Mouse (Mus musculus) cerebellum, adult 18-20 months (tissue): ENCODE measurements around the gene 2900011O08Rik.
"Not testable (repeated sequence)": the region's sequence is repeated elsewhere in the genome, so short reads cannot be mapped to it uniquely, and the experiment has no call there.

Experiments used
- DNase-seq, 2 experiments: peaks; one replicate each; pipeline ENCODE4 v3.0.0; 2021

2900011O08Rik gene

DNA sequence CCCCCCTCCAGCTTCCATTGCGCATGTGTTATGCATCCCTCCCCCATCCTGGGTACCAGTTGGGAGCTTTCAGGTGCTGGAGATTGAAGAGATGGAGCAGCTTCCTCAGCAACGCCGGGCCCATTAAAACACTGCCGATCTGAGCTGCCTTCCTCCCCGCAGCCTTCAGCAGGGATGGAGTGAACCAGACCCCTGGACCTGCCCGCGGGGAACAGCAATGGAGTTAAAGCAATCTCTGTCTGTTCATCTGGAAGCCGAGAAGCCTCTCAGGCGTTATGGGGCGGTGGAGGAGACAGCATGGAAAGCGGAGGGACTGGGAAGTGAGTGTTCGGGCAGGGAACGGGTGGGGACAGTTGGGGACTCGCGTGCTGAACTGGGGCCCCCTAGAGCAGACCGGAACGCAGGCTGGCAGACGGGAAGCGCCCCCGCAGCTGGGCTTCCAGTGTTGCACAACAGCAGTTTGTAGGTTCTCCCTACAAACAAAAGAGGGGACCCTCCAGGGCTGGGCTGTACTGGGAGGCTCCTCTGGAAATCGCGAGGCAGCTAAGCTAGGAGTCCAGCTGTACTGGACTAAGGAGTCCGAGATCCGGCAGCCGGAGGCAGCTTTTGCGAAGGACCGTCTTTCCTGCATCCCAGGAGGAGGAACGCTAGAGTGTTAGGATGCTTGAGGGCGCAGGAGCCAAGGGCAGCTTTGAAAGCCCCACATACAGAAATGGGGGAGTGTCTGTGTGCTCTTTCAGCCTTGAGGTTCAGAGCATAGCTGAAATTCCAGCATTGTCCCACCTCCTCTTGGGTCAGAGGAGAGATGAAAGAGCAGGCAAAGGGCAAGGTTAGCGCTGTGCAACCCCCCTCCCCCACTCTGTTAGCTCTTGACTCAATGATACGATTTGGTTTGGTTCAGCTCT is at the start of gene 2900011O08Rik, which contains the start of gene Ifitm7:
TSS of gene 2900011O08Rik (plus strand) at position 31 of the 905 bp plus-strand sequence.
TSS of gene Ifitm7 (minus strand) at position 315 of the 905 bp plus-strand sequence.
- peak; percentile 75 to 76 for DNase-seq

DNA sequence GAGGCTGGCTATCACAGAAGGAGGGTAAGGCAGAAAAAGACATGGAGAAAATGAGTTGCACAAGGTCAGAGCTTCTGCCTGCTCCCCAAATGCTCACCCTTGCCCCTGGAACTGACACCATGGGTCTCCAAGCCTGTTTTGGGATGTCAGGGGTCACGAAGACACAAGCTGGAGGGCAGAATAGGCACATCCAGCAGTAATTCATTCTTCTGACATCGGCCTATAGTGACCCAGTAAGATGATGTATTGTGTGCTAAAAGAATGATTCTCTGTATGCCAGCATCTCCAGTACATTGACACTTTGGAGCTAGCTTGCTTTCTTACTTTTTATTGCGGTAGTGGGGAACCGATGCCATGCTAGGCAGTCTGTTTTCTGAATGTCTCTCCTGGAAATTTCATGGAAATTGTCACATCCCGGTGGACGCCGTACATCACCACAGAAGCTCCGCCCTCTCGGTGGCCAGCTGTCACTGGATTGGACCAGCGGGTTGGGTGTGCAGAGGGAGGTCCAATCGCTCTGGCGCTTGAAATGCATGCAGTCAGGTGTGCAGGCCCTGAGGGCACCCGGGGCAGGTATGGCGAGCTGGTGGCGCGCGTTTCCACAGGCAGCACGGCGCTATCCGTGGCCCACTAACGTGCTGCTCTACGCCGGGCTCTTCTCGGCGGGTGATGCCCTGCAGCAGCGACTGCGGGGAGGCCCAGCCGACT is 46.1 kb upstream of the 2900011O08Rik start:
- peak; percentile 90 to 97 for DNase-seq

DNA sequence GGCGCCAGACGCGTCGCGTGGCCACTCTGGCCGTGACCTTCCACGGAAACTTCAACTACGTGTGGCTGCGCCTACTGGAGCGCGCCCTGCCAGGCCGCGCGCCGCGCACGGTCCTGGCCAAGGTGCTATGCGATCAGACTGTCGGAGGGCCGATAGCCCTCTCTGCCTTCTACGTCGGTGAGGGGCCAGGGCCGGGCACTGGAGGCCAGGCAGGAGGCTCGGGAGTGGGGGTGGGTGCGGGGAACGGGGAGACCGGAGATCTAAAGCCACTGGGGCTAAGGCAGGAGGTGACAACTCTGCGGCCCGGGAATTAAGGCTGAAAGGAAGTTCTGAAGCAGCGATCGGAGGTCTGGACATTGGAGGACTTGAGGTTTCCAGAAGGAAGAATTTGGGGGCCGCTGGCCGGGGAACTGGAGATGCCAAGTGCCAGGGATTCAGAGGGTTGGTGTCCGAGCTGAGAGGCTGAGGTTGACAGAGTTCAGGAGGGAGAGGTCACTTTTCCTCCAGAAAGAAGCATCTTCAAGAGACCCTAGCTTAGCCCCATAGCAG is 45.5 kb upstream of the 2900011O08Rik start:
- no peak for DNase-seq

DNA sequence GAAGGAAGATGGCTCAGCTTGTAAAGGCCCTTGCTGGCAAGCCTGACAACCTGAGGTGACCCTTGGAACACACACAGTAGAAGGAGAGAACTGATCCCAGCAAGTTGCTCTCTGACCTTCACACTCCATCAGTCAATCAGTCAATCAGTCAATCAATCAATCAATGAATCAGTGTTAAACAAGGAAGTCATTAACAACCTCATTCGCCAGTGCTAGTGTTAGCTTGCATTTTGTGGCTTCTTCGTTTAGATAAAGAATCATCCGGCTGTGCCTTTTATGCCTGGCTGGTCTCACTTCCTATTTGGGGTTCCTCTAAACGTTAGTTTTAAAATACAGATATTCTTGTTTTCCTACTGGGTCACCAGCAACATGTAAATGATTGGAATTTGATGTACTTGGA is 42.2 kb upstream of the 2900011O08Rik start:
- no peak for DNase-seq

DNA sequence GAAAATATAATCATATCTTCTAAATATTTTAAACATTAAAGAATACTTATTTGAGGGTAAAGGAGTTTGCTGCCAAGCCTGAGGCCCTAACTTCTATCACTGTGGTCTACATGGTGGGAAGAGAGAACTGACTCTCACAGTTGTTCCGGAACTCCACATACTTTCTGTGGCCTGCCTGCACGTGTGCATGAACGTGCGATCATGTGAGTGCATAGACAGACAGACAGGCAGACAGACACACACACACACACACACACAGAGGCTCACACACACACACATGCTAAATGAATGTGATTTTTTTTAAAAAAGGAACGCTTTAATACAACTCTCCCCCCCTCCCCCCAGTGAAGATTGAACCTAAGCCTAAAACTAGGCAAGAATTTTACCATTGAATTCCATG is 41.7 kb upstream of the 2900011O08Rik start:
- no peak for DNase-seq

DNA sequence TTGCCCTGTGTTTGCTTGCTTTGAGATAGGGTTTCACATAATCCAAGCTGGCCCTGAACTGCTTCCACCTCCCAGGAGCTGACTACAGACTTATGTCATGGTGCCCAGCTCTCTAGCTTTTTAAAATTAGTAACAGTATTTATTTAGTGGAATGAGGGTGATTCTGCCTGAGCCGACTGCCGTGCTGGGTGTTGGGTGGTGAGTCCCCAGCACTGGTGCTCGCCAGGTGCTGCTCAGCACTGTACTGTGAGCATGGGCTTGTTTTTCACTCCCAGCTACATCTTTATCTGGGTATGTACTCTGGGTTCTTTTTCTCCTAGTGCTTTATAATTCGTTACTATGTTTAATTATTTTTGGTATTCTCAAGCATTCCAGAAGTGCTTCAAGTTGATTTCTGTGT is 41.3 kb upstream of the 2900011O08Rik start:
- no peak for DNase-seq

DNA sequence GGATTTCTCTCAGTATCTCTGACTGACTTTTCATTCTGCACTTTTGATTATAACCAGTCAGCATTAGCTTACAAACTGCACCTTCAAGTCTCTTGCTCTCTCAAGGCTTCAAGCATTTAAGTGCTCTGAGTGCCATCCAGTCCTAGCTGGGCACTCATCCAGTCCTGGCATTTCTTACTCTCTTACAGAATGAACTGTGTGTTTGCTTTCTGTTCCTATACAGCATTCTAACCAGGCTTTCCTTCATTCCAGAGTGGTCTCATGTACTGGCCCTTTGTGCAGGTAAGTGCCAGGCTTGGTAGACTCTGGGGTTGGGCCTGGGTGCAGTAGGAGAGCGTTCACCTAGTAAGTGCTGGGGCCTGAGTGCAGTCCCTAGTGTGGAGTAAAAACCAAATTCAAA is 40.1 kb upstream of the 2900011O08Rik start:
- DNase-seq = no peak

DNA sequence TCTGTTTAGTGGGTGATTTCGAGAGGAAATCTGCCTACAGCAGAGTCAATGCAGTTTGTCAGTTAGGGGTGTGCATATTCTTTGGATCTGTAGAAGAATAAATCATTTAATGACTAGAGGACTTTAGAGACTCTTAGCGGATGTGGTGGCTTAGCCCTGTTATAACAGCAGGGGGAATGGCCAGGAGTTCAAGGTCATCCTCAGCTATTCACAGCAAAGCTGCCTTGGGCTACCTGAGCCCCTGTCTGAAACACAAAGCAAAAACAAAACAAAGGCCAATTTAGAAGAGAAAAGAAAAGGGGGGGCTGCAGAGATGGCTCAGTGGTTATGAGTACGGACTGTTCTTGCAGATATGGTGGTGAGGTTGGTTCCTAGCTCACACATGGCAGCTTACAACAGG is 35.2 kb upstream of the 2900011O08Rik start:
- no peak for DNase-seq

DNA sequence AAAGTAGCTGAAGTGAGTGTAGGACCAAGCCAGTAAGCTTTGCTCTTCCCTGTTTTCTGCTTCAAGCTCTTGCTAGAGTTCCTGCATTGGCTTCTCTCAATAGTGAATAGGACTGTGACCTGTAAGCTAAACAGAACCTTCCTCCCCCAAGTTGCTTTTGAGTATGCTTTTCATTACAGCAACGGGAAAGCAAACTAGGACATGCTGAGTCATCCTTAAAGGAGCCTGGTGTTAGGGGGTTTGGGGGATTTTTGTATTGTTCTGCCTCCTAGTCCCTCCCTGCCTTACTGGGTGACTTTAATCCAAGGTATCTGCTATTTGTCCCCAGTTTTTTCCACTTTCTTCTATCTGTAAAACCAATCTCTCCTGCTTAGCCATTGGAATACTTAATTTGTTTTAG is 24.4 kb upstream of the 2900011O08Rik start:
- no peak for DNase-seq

DNA sequence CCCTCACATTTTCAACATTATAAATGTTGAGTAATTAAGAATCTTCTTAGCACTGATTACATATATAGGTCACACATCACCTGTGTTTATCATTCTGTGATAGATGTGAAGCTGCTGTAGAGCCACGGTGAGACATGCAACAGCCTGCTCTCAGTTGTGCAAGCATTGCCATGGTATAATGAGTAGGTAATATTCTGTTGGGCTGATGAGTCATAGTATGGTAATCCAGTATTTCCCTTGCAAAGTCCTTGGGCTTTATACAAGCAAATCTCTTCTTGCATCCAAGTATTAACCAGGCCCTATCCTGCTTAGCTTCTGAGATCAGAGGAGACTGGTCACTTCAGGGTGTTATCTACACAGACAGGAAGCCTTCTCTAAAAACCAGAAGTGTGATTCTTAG is 17.3 kb upstream of the 2900011O08Rik start:
- DNase-seq = no peak

DNA sequence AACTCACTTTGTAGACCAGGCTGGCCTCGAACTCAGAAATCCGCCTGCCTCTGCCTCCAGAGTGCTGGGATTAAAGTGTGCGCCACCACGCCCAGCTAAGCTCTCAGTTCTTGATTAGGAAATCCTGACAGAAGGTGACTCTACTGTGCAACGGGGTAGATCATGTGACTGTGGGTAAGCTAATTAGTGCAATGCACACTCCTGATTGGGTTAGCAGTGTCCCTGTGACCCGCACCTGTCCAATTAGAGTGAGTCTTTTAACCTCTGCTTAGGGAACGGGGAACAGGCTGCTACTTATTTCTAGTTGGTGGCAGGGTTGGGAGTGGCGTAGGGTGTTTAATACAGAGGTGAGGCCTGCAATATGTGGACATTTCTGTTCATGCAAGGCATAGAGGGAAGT is 14.4 kb upstream of the 2900011O08Rik start:
- DNase-seq = no peak

DNA sequence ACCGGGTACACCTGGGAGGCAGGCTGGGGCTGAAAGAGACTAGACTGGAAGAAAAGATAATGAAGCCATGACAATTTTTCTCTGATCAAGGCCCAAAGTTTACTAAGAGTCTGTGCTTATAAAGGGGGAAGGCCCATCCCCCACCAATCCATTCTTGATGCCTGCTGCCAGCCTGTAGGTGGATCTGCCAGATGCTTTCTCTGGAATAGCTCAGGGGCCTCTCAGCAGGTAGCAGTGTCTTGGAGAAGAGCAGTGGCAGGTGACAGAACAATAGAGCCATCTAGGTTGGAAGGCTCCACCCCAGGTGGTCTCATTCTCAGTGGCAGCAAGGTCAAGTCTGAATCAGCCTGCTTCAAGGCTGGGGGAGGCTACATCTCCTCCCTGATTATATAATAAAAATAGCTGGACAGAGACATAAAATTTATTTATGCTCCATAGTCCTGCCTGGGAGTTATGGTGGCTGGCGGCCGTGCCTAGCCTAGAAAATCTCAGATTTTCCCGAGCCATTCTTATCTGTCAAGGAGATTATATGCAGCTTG is 10.0 kb upstream of the 2900011O08Rik start:
- not testable (repeated sequence) for DNase-seq

DNA sequence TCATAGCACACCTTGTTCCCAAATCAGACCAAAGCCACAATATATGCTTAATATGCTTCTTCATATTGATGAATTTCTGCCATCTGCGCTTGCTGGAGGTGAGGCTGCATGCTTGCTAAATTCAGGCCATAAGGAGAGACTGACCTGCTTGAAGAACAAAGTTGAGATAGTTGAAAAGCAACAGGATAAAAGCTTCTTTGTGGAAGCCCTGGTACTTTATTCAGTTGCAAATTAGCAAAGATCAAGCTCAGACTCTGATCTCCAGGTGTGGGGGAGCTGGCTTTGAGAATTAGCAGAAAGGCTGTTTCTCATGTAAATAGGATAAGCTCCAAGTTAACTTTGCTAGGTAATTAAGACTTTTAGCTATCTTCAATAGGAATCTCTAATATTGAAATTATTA is 9.4 kb upstream of the 2900011O08Rik start:
- DNase-seq = not testable (repeated sequence)

DNA sequence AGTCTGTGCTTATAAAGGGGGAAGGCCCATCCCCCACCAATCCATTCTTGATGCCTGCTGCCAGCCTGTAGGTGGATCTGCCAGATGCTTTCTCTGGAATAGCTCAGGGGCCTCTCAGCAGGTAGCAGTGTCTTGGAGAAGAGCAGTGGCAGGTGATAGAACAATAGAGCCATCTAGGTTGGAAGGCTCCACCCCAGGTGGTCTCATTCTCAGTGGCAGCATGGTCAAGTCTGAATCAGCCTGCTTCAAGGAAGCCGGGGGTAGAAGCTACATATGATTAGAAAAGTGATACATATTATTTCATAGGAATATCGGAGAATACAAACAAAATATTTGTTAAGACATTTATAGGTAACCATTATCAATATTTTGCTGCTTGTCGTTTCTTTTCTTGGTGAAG is 4.7 kb upstream of the 2900011O08Rik start:
- DNase-seq = not testable (repeated sequence)

DNA sequence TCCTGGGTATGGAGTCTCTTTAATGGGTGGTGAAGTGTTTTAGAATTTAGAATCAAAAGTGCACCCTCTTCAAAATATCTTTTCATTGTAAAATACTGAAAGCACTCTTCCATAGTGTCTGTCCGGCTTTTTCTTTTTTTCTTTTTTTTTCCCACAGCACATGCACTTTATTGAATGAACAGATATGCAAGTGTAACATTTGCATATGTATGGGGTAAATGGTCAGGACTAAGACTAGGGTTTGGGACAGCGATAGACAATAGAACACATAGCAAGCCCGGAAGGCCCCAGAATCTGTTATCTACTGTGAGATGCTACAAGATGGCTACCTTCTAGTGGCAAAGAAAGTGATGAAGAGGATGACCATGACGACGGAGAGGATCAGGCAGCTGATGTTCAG is 3.2 kb upstream of the 2900011O08Rik start:
- no peak for DNase-seq

DNA sequence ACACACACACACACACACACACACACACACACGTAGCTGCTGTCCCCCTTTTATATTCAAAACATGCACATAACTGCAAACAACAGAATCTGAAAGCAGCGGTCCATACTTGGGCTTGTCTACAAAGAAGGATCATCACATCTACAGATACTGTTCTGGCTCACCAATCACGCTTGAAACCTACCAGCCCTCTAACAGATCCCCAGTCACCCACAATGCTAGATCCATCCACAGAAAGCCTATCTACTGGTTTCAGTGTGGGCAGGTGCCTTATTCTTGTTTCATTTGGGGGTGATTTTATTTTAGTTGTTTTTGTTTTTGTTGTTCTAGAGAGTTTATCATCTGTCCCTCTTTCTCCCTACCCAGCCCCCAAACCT is 219 bp upstream of the 2900011O08Rik start:
- no peak for DNase-seq

DNA sequence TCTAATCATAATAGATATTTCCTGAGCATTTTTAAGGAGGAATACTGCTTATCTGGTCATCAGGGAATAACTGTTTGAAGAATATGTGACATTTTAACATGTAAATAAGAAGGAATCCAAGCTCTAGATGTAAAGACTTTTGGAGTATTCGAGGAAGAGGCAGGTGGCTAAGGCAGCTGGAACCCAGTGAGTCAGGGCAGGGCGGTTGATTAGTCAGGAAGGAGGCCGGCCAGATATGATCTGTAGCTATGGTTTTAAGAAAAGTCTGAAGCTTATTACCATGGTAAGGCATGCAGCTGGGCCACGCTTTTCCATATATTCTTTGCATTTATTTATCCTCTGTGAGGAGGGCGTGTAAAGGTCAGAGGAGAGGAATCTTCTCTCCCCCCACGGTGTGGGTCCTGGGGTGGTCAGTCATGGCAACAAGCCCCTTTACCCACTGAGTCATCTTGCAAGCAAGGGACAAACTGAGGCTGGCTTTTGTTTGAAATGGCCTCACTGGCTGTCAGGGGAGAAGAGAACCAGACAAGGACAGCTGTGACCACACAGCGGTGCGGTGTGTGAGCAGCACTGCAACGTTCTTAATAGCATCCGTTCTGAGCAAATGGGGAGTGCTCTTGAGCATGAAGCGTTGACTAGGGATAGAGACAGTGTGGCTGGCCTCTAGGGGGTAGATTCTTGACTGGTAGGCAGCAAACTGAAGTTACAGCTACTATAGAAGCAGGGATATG is 6.3 kb downstream of the 2900011O08Rik start:
- DNase-seq = no peak

DNA sequence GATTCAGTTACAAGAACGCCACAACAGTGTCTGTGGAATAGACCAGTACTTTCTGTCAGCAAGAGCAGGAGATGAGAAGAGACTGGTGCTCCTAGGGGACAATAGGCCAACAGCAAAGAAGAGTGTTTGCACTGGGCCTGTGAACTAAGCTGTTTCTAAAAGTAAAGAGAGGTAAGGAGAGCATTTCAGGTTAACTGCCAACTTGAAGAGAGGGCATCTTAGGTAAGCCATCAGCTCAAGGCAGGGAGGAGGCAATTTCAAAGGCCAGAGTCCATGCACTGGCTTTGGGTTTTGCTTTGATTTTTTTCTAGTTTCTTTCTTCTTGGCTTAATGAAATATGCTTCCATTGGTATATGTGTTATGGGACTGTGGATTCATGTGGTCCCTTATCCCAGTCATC is 7.7 kb downstream of the 2900011O08Rik start:
- DNase-seq = no peak

DNA sequence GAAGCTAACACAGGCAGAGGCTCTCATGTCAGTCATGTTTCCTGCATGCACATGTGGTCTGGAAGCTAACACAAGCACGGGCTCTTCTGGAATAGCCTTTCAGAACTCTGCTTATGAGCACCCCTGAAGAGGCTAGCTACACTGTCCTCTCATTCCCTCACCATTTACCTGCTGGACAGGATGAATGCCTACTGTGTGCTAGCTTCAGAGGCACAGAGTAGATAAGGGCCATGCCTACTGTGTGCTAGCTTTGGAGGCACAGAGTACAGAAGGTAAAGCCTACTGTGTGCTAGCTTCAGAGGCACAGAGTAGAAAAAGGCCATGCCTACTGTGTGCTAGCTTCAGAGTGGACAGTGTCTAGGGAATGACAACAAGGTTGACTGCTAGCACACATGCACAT is 8.1 kb downstream of the 2900011O08Rik start:
- no peak for DNase-seq

DNA sequence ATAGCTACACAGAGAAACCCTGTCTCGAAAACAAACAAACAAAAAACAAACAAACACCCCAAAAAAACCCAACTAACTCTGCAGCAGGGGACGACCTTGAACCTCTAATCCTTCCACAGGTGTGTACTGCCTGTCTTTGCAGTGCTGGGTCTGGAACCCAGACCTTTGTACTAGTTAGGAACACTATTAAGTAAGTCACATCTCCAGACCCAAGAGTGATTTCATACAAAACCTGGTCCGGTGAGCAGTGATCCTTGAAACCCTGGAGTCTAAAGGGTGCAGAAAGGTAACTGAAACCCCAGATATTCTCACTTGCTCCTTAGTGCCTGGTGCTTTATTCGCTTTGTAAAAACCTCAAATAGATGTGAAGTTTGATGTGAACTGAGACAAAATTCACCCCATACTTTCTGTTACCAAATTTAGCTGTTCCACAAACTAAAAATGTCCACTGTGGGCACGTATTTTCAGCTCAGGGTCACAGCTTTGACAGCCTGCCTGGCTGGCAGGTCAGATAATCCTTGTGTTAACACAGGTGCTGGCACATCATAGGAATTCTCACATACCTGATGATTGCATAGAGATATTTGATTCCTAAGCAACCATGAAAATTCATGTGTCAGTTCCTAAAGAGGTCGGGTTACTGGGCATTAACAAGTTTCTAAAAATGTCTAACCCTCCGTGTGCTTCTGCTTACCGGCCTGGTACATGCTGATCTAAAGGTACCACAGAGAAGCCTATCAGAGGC is 17.2 kb downstream of the 2900011O08Rik start:
- no peak for DNase-seq

DNA sequence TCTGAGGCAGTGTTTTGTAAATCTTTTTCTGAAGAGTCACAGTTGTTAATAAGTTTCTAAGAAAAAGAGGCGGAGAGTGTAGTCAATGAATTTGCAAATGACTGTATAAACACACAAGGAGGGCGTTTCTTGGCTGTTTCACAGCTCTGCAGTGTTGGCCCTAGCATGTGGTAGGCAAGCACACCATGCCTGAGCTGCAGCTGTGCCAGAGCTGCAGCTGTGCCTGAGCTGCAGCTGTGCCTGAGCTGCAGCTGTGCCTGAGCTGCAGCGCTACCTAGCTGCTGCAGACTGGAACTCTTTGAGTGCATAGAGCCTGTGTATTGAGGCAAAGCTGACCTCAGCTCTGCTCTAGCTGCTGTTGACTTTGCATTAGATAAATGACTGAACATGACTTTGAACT is 17.8 kb downstream of the 2900011O08Rik start:
- DNase-seq = no peak

DNA sequence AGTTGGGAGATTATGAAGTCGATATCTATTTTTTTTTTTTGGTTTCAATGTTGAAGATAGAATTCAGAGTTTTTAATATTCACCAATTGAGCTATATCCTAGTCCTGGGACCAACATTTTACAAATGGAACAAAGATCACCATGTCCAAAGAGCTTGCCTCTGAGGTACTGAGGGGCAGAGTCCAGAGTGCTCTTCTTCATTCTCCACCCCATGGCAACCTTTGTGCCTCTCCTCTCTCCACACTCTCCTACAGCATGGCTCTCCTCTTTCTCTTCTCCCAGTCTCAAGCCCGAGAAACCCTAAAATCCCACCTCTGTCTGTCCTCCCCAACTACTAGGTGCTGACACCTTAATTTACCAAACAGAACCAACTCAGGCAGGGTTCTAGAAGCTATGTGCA is 18.3 kb downstream of the 2900011O08Rik start:
- no peak for DNase-seq
